Mouse (Mus musculus): Measurements from ENCODE around the gene Hcst. TPM values are rescaled to one million over a fixed set of nuclear protein-coding genes. Genes with fewer than 3 reads are reported as not detected.

Gene Hcst
- total and polyA plus RNA-seq, 3 experiments = 11.8 to 11.9 (median 11.8) TPM

GRCm38 (mm10) chr7:30463568-30463967 lies 43.9 kb upstream of the Hcst start:
- no peak overlapping the region for H3K4me3 ChIP-seq (replicated peaks in 1 of 3; ENCODE audit: low read depth in 2 of 3, low read length in 2 of 3, poor library complexity in 1 of 3)
- peaks cover 94% of the 10 kb centered on the region for H3K27me3 ChIP-seq (replicated peaks)
- in situ Hi-C loops (cut with MboI; ENCODE audit: low pct_ligation_motif_present, low pct_unique_long_range_greater_than_20kb, low sequenced_read_pairs) (no loop called here), dilution Hi-C loops (cut with MboI; ENCODE audit: extremely low pct_ligation_motif_present, extremely low pct_unique_long_range_greater_than_20kb, low sequenced_read_pairs) (no loop called here)
- no peak overlapping the region for H3K4me2 ChIP-seq (ENCODE audit: insufficient read depth, low read depth, poor library complexity, severe bottlenecking)
- no peak for DNase-seq (ENCODE audit: extremely low read depth)
- H3K27ac ChIP-seq (ENCODE audit: insufficient read depth, low read depth) = no peak overlapping the region
- TF ChIP-seq SMC3 (IDR thresholded peaks at IDR 0.05; ENCODE audit: low read depth, low read length) (no peak), HCFC1 (IDR thresholded peaks at IDR 0.05; ENCODE audit: low read depth, low read length) (no peak), EP300 (IDR thresholded peaks at IDR 0.05; ENCODE audit: low read length) (no peak), BHLHE40 (IDR thresholded peaks at IDR 0.05; ENCODE audit: low read depth, low read length) (no peak), MXI1 (IDR thresholded peaks at IDR 0.05; ENCODE audit: low read depth, low read length) (no peak), RCOR1 (conservative IDR thresholded peaks at IDR 0.05; ENCODE audit: low read depth, low read length) (no peak), ZKSCAN1 (IDR thresholded peaks at IDR 0.05; ENCODE audit: borderline replicate concordance, low read depth, low read length) (no peak), PAX5 (IDR thresholded peaks at IDR 0.05; ENCODE audit: low read length) (no peak), JUND (conservative IDR thresholded peaks at IDR 0.05; ENCODE audit: low read depth, low read length) (no peak), IRF4 (IDR thresholded peaks at IDR 0.05; ENCODE audit: low read depth, low read length) (no peak), MAX (IDR thresholded peaks at IDR 0.05; ENCODE audit: low read length) (no peak), TBP (conservative IDR thresholded peaks at IDR 0.05; ENCODE audit: low read depth, low read length) (no peak), POLR2AphosphoS2 (IDR thresholded peaks at IDR 0.05; ENCODE audit: low read depth, low read length) (no peak)
- H3K79me2 ChIP-seq (replicated peaks; ENCODE audit: control insufficient read depth, extremely low read depth, insufficient read depth, poor library complexity, severe bottlenecking) = no peaks in the 10 kb centered on the region
- H3K9me3 ChIP-seq (replicated peaks; ENCODE audit: low read length) = no peaks in the 10 kb centered on the region
- no peaks in the 10 kb centered on the region for H3K4me1 ChIP-seq (ENCODE audit: control insufficient read depth in 1 of 2, insufficient read depth in 2 of 2)
- H3K9ac ChIP-seq (ENCODE audit: insufficient read depth, low read depth) = no peak overlapping the region
- H3K36me3 ChIP-seq (replicated peaks in 1 of 2; ENCODE audit: control insufficient read depth in 1 of 2, insufficient read depth in 1 of 2, low read length in 1 of 2) = no peaks in the 10 kb centered on the region

- Histone ChIP-seq H3K9ac (ENCODE audit: insufficient read depth, low read depth) (no peak overlapping the region), H3K36me3 (replicated peaks in 1 of 2; ENCODE audit: control insufficient read depth in 1 of 2, insufficient read depth in 1 of 2, low read length in 1 of 2) (no peaks in the 10 kb centered on the region), H3K4me2 (ENCODE audit: insufficient read depth, low read depth, poor library complexity, severe bottlenecking) (no peak overlapping the region)
Observed at GRCm38 (mm10) chr7:30459484-30459883, 39.8 kb upstream of the Hcst start.

More at GRCm38 (mm10) chr7:30459484-30459883, 39.8 kb upstream of the Hcst start:
- in situ Hi-C loops (cut with MboI; ENCODE audit: low pct_ligation_motif_present, low pct_unique_long_range_greater_than_20kb, low sequenced_read_pairs) = no loop called here
- H3K4me1 ChIP-seq (ENCODE audit: control insufficient read depth in 1 of 2, insufficient read depth in 2 of 2) = peaks cover 3 to 17% of the 10 kb centered on the region in 2 experiments; a peak in 2 of 4 replicates
- no peaks in the 10 kb centered on the region for H3K79me2 ChIP-seq (replicated peaks; ENCODE audit: control insufficient read depth, extremely low read depth, insufficient read depth, poor library complexity, severe bottlenecking)
- H3K4me3 ChIP-seq (replicated peaks in 1 of 3; ENCODE audit: low read depth in 2 of 3, low read length in 2 of 3, poor library complexity in 1 of 3) = no peak overlapping the region
- no peak for TF ChIP-seq MAFK (IDR thresholded peaks at IDR 0.05; ENCODE audit: insufficient replicate concordance, low read length)
- no peak for TF ChIP-seq JUND (conservative IDR thresholded peaks at IDR 0.05; ENCODE audit: low read depth, low read length)
- TF ChIP-seq MEF2A (IDR thresholded peaks at IDR 0.05; ENCODE audit: borderline replicate concordance, low read depth, low read length) = no peak
- TF ChIP-seq TCF12 (IDR thresholded peaks at IDR 0.05; ENCODE audit: low read depth, low read length) = no peak
- TF ChIP-seq POLR2AphosphoS2 (IDR thresholded peaks at IDR 0.05; ENCODE audit: low read depth, low read length) = no peak
- no peak for TF ChIP-seq ETS1 (conservative IDR thresholded peaks at IDR 0.05; ENCODE audit: low read depth, low read length)
- DNase-seq (ENCODE audit: extremely low read depth) = no peak
- no peaks in the 10 kb centered on the region for H3K9me3 ChIP-seq (replicated peaks; ENCODE audit: low read length)
- H3K27ac ChIP-seq (ENCODE audit: insufficient read depth, low read depth) = no peak overlapping the region
- dilution Hi-C loops (cut with MboI; ENCODE audit: extremely low pct_ligation_motif_present, extremely low pct_unique_long_range_greater_than_20kb, low sequenced_read_pairs) = no loop called here
- peaks cover 96% of the 10 kb centered on the region for H3K27me3 ChIP-seq (replicated peaks)
